Mouse (Mus musculus) forebrain, postnatal 0 days (tissue): ENCODE measurements around the gene En1. TPM values are rescaled to one million over a fixed set of nuclear protein-coding genes. Genes with fewer than 3 reads are reported as not detected.

Experiments used
- ATAC-seq: fragments of 200-750 bp; cut with Nextera tagmentation; 2 replicates; pipeline ENCODE4 v1.8.0; 2017; ENCODE audit warnings: mild to moderate bottlenecking, moderate library complexity
- DNase-seq: peaks from one replicate; pipeline ENCODE4 v3.0.0-alpha.2; 2015
- H3K27ac ChIP-seq: fragments of 300-500 bp; sonication (generic); 2 replicates; pipeline ENCODE4 v1.5.1; 2014; ENCODE audit warnings: low read depth, mild to moderate bottlenecking, antibody characterized with exemption, low read length, moderate library complexity, mixed read lengths
- H3K27me3 ChIP-seq: fragments of 300-500 bp; sonication (generic); 2 replicates; pipeline ENCODE4 v1.6.1; 2014; ENCODE audit warnings: mild to moderate bottlenecking, low read length, mixed read lengths; ENCODE audit not compliant: insufficient read depth
- H3K36me3 ChIP-seq: fragments of 300-500 bp; sonication (generic); 2 replicates; pipeline ENCODE4 v1.6.1; 2014; ENCODE audit warnings: mild to moderate bottlenecking, moderate library complexity; ENCODE audit not compliant: insufficient read depth
- H3K4me1 ChIP-seq: fragments of 300-500 bp; sonication (generic); 2 replicates; pipeline ENCODE4 v1.6.1; 2014; ENCODE audit warnings: antibody characterized with exemption; ENCODE audit not compliant: insufficient read depth
- H3K4me2 ChIP-seq: fragments of 300-500 bp; sonication (generic); 2 replicates; pipeline ENCODE4 v1.6.1; 2014; ENCODE audit warnings: low read depth, mild to moderate bottlenecking, moderate library complexity
- H3K4me3 ChIP-seq: fragments of 300-500 bp; sonication (generic); 2 replicates; pipeline ENCODE4 v1.5.1; 2014; ENCODE audit warnings: low read depth, low read length, mixed read lengths
- H3K9ac ChIP-seq: fragments of 300-500 bp; sonication (generic); 2 replicates; pipeline ENCODE4 v1.6.1; 2014; ENCODE audit warnings: mild to moderate bottlenecking
- H3K9me3 ChIP-seq: fragments of 300-500 bp; sonication (generic); 2 replicates; pipeline ENCODE4 v1.6.1; 2016; ENCODE audit warnings: low read length
- CTCF ChIP-seq: sonication (generic); IDR thresholded peaks from 2 replicates; pipeline ENCODE4 v1.5.1; 2016; ENCODE audit warnings: antibody characterized with exemption, control low read depth, low read depth
- WGBS: fragments of 180-500 bp; shearing (Covaris S2); extraction: QIAGEN DNeasy Blood & Tissue Kit; methylation state at CpG from one replicate; pipeline ENCODE4 v1.1.7; 2014; 5-methylcytosine and 5-hydroxymethylcytosine counted together
- polyA plus RNA-seq: library from polyadenylated mRNA; unstranded; fragments of >200 nt; fragmentation: Nextera tagmentation; extraction: Ambion mirVana; gene quantifications from 2 replicates; pipeline ENCODE4 v1.2.1, GENCODE M21; 2015
- total RNA-seq: library from RNA; depleted of rRNA; stranded (reverse); fragments of >200 nt; gene quantifications from 2 replicates; pipeline ENCODE4 v1.2.3, GENCODE M21; 2014; rRNA removed

The En1 gene
- total and polyA plus RNA-seq, 2 experiments from 2014 or later: 0.18 to 0.29 TPM

GRCm38 (mm10) chr1:120654950-120655396 is 52.8 kb downstream of the En1 start:
- no peaks in the 10 kb centered on the region for H3K36me3 ChIP-seq
- no peak overlapping the region for H3K4me2 ChIP-seq
- H3K27me3 ChIP-seq: no peaks in the 10 kb centered on the region
- WGBS: 53% methylated on average over 7 of the region's 7 CpGs
- DNase-seq (peak; percentile 30), ATAC-seq (peak; percentile 55)
- no peak overlapping the region for H3K27ac ChIP-seq
- no peak overlapping the region for H3K9ac ChIP-seq
- no peak overlapping the region for H3K4me3 ChIP-seq
- no peaks in the 10 kb centered on the region for H3K9me3 ChIP-seq
- TF ChIP-seq CTCF: no peak
- no peaks in the 10 kb centered on the region for H3K4me1 ChIP-seq

Other genes starting within 250 kb of the En1 start
- gene Marco, start 97.4 kb upstream of the En1 start, total RNA-seq: 0.46 TPM in 1 of 2 replicates, not detected in the other
- gene Marco, start 97.4 kb upstream of the En1 start, polyA plus RNA-seq: not detected in 2 replicates